Mouse (Mus musculus) cortical plate, adult 2 months (tissue): ENCODE measurements at regions not wholly inside any gene's neighbourhood (a gene's known extent, or its start where the extent isn't known, plus 50 kb on each side); places are given as distances from the start of the nearest gene placed in this dataset.

Source experiments
- H3K27ac ChIP-seq: fragments of 200-500 bp; 2 replicates; pipeline ENCODE4 v1.5.1; 2012; ENCODE audit warnings: low read length, control low read depth, inconsistent platforms; ENCODE audit not compliant: insufficient read depth
- H3K4me1 ChIP-seq: fragments of 200-500 bp; 2 replicates; pipeline ENCODE4 v1.6.1; 2011; ENCODE audit warnings: low read length; ENCODE audit not compliant: control insufficient read depth, insufficient read depth
- H3K4me3 ChIP-seq: fragments of 200-500 bp; 2 replicates; pipeline ENCODE4 v1.5.1; 2011; ENCODE audit warnings: mild to moderate bottlenecking, low read length, control low read depth; ENCODE audit not compliant: insufficient read depth
- CTCF ChIP-seq: fragments of 200-500 bp; IDR thresholded peaks from 2 replicates; pipeline ENCODE4 v1.5.1; 2011; ENCODE audit warnings: mild to moderate bottlenecking, control low read depth, low read length; ENCODE audit not compliant: insufficient read depth; ENCODE audit errors: extremely low read depth
- POLR2A ChIP-seq: fragments of 200-500 bp; IDR thresholded peaks from 2 replicates; pipeline ENCODE4 v1.6.1; 2011; ENCODE audit warnings: mild to moderate bottlenecking, low read length, control low read depth; ENCODE audit not compliant: insufficient read depth; ENCODE audit errors: extremely low read depth

- TF ChIP-seq POLR2A (no peak), CTCF (no peak)
- H3K27ac ChIP-seq: no peak overlapping the region
- no peaks in the 10 kb centered on the region for H3K4me1 ChIP-seq
Measured at GRCm38 (mm10) chrX:11726524-11727231, 399.1 kb downstream of the H2al1j start.

DNA sequence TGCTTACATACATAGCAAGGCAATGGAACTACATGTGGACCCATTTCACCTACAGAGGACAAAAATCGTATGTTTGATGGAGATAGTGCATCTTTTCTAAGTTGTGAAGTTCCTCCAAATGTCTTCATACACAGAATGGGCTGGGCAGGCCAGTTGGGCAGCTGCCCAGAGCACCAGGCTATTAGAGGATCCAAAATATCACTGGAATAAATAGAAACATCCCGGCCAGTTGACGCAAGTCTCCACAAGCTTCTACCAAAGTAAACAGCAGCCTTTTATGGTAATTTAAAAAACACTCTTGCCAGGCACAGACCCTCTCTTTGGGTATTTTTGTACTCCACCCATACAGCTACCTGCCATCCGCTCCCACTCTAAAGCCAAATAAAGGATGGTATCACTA is 400.9 kb downstream of the H2al1j start:
- Histone ChIP-seq H3K4me1 (no peaks in the 10 kb centered on the region), H3K27ac (no peak overlapping the region), H3K4me3 (no peak overlapping the region)
- no peak for TF ChIP-seq POLR2A
- no peak for TF ChIP-seq CTCF

More at GRCm38 (mm10) chrX:11726524-11727231, 399.1 kb downstream of the H2al1j start:
- H3K4me3 ChIP-seq: no peak overlapping the region

GRCm38 (mm10) chrX:11729992-11730391 is 402.4 kb downstream of the H2al1j start:
- H3K27ac ChIP-seq: no peak overlapping the region
- TF ChIP-seq CTCF: no peak
- TF ChIP-seq POLR2A: no peak
- H3K4me1 ChIP-seq: no peaks in the 10 kb centered on the region
- H3K4me3 ChIP-seq: no peak overlapping the region

DNA sequence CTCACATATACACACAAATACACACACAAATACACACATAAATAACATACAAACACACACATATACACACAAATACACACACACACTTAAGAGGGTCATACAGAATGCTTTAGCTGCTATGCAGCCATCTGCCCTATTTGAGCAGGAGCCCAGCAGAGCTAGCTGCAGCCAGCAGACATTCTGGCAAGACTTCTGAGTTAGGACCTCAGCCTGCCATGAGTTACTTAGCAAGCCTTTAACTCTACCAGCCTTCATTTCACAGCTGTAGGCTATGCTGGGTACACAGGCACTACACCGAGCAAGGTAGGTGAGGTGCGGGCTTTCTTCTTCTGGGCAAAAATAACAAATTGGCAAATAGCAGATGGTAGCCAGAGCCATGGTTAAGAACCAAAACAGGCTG is 404.7 kb downstream of the H2al1j start:
- TF ChIP-seq CTCF (no peak), POLR2A (no peak)
- H3K4me3 ChIP-seq: no peak overlapping the region
- no peak overlapping the region for H3K27ac ChIP-seq
- H3K4me1 ChIP-seq: no peaks in the 10 kb centered on the region

DNA sequence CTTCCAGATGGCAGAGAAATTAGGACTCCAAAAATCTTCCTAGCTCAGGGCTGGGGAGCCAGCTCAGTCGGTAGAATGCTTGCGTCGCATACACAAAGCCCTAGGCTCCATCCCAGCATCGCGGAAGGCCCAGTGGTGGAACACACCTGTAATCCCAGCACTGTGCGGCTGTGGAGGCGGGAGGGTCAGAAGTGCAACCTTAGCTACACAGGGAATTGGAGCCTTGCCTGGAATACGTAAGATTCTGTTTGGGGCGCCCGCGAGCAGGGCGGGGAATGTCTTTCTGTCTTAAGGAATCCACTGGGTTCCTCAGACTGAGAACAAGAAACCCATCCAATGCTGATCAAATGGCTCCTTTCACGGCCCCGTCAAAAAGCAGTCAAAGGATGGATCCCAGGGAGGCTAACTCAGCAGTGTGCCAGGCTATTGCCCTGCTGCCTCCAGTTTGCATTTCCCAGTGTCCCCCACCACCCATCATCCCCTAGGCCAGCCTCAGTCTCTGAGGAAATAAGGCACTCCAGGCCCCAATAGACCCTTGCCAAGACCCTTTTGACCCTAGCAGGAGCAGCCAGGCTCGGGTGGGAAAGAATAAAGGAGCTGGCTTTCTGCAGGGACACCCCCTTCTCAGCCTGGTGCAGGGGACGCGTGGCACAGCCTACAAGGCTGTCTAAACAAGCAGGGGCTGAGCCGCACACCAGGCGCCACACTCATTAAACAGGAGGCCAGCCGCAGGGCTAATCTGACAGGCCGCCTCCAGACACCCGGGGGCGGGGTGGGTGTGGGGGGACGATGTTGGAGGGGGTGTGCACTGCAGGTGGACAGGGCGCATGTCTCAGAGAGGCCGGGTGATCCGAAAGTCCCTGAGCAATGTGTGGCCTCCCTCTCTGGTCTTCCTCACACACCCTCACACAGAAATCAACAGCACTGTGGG is 407.1 kb downstream of the H2al1j start:
- H3K4me1 ChIP-seq: no peaks in the 10 kb centered on the region
- H3K4me3 ChIP-seq: no peak overlapping the region
- no peak overlapping the region for H3K27ac ChIP-seq
- TF ChIP-seq POLR2A: no peak
- no peak for TF ChIP-seq CTCF

DNA sequence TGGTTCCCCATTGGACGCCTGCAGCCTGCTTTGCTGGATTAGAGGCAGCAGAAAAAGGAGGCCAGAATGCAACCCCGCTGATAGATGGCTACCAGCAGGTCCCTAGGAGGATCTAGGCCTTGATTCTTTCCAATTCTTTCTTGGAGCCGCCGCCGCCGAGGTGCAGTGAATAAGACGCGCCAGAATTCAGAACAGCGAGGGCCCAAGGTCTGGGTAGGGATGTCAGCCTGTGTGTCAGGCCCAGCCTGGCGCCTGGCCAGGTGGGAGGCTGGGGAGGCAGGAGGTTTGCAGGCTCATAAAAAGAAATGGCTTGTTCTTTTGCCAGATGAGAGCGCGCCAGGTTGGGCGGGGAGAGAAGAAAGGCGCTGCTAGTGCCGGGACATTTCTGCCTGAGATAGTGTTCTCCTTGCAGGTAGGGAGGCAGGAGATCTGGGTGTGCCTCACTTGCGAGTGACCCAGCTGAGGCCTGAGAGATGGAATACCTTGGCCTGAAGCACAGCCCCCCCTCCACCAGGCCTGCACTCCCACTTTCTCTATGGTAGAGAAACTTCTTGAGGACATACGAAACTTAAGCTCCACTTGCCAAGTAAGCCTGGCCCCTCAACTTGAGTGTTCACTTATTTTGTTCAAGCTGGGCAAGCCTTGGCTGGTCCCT is 408.0 kb downstream of the H2al1j start:
- no peaks in the 10 kb centered on the region for H3K4me1 ChIP-seq
- H3K27ac ChIP-seq: no peak overlapping the region
- H3K4me3 ChIP-seq: no peak overlapping the region
- TF ChIP-seq CTCF: no peak

GRCm38 (mm10) chrX:11736481-11736880 is 408.9 kb downstream of the H2al1j start:
- no peak overlapping the region for H3K4me3 ChIP-seq
- no peak overlapping the region for H3K27ac ChIP-seq
- TF ChIP-seq CTCF (no peak), POLR2A (no peak)
- no peaks in the 10 kb centered on the region for H3K4me1 ChIP-seq

DNA sequence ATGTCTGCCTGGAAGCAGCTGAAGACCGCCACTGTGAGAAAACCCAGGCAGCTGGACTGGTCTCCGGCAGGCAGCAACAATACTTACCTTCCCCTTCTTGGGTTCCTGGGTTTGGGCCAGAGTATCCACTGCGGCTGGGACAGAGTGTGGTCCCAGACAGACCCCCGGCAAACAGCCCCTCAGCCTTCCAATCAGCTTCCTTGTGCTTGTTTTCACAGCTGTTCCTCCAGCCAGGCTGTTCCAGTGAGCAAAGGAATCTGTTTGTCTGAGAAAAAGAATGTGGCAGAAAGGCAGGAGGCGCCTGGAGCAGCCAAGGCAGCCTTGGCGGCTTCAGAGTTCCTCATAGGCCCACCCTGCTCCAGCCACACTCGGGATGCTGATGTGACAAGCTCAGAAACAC is 411.9 kb downstream of the H2al1j start:
- TF ChIP-seq CTCF: no peak
- TF ChIP-seq POLR2A: no peak
- H3K4me1 ChIP-seq: no peaks in the 10 kb centered on the region
- no peak overlapping the region for H3K27ac ChIP-seq
- H3K4me3 ChIP-seq: no peak overlapping the region

DNA sequence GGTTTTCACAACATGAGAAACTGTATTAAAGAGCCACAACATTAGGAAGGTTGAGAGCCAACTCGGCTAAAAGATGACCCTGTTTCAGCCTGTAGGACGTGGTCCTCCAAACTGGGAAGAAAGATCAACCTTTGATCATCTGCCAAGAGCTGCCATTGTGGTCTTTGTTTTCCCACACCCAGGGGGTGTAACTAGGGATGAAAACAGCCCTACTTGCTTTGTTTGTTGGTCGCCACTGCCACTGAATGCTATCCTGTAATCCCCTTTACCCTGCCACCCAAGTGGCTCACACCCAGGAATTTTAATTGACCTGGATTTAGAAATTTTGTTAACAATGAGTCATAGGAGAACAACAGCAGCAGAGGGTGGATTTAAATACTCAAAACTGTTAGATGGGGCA is 414.2 kb downstream of the Bcor start:
- Histone ChIP-seq H3K4me1 (no peaks in the 10 kb centered on the region), H3K4me3 (no peak overlapping the region), H3K27ac (no peak overlapping the region)
- no peak for TF ChIP-seq POLR2A
- no peak for TF ChIP-seq CTCF

- no peak for TF ChIP-seq CTCF
- no peak for TF ChIP-seq POLR2A
- Histone ChIP-seq H3K4me3 (no peak overlapping the region), H3K4me1 (no peaks in the 10 kb centered on the region)
Measured at GRCm38 (mm10) chrX:11747386-11748121, 412.6 kb downstream of the Bcor start.

More at GRCm38 (mm10) chrX:11747386-11748121, 412.6 kb downstream of the Bcor start:
- H3K27ac ChIP-seq: no peak overlapping the region
